Mouse (Mus musculus): Measurements from ENCODE around the gene Appl2. TPM values are rescaled to one million over a fixed set of nuclear protein-coding genes. Genes with fewer than 3 reads are reported as not detected.

Appl2 gene
- polyA plus RNA-seq, 1 experiment from 2014 or later = 25.2 TPM

DNA sequence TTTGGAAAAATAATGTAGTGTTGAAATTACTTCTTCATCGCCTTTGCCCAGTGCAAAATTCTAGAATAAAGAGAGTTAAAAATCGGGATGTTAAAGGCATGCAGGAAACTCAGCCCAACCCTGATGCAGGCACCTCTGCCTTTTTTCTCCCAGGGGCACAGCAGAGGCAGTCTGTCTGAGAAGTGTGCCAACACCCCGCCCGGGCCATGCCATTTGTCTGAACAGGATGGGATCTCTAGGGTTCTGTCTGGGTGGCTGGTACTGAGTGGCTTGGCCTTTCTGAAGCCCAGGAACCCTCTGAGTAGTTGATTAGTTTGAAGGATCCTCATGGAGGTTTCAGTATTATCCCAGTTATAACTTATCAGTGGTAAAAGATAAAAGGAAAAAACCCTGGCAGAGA is 20.3 kb downstream of the Appl2 start:
- no peaks in the 10 kb centered on the region for H3K4me1 ChIP-seq (ENCODE audit: control insufficient read depth, insufficient read depth, low read length)
- H3K27ac ChIP-seq (ENCODE audit: low read depth, low read length) = no peak overlapping the region
- 79% methylated on average over 4 of the region's 4 CpGs for WGBS (ENCODE audit: insufficient replicate concordance)
- no peak for ATAC-seq (replicated peaks; ENCODE audit: insufficient number of reproducible peaks, low FRiP score, low TSS enrichment)
- no peak overlapping the region for H3K4me3 ChIP-seq (ENCODE audit: low read depth, low read length)
- no peaks in the 10 kb centered on the region for H3K9me3 ChIP-seq (replicated peaks; ENCODE audit: control insufficient read depth, low read length)
- no peak overlapping the region for H3K9ac ChIP-seq (ENCODE audit: low read depth, low read length)
- H3K4me2 ChIP-seq = no peak overlapping the region
- H3K27me3 ChIP-seq (ENCODE audit: control insufficient read depth, insufficient read depth, low read length) = no peaks in the 10 kb centered on the region
- peaks cover 2% of the 10 kb centered on the region; the same call in 1 of the 2 replicates for H3K36me3 ChIP-seq (ENCODE audit: control insufficient read depth, insufficient read depth, low read length)

DNA sequence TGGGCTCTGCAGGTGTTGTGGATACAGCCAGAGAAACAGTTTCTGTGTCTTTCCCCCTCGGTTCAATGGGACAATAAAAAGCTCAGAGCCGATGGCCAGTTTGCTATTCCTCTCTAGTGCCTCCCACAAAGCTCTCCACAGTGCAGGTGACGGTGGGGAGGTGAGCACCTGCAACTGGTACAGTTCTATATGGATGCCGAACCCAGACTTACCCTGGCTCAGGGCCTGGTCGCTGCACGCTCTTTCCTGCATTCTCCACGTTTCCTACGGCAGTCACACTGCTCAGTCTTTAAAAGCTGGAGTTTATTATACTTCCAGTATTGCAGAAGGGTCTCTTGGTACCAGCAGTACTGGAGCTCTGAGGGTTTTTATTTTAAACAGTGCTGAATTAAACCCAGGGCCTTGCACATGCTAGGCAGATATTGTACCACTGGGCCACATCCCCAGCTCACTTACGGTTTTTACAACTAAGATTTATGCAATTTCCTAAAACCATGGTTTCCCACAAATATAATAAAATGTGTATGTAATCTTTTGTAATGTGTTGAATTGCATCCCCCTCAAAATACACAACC is 21.3 kb downstream of the Appl2 start:
- 92% methylated on average over 9 of the region's 9 CpGs for WGBS (ENCODE audit: insufficient replicate concordance)
- Histone ChIP-seq H3K4me1 (ENCODE audit: control insufficient read depth, insufficient read depth, low read length) (no peaks in the 10 kb centered on the region), H3K27me3 (ENCODE audit: control insufficient read depth, insufficient read depth, low read length) (no peaks in the 10 kb centered on the region), H3K9me3 (replicated peaks; ENCODE audit: control insufficient read depth, low read length) (no peaks in the 10 kb centered on the region), H3K36me3 (ENCODE audit: control insufficient read depth, insufficient read depth, low read length) (peaks cover 2% of the 10 kb centered on the region; the same call in 1 of the 2 replicates), H3K27ac (ENCODE audit: low read depth, low read length) (no peak overlapping the region), H3K4me3 (ENCODE audit: low read depth, low read length) (no peak overlapping the region), H3K9ac (ENCODE audit: low read depth, low read length) (no peak overlapping the region), H3K4me2 (no peak overlapping the region)
- ATAC-seq (replicated peaks; ENCODE audit: insufficient number of reproducible peaks, low FRiP score, low TSS enrichment) = no peak

DNA sequence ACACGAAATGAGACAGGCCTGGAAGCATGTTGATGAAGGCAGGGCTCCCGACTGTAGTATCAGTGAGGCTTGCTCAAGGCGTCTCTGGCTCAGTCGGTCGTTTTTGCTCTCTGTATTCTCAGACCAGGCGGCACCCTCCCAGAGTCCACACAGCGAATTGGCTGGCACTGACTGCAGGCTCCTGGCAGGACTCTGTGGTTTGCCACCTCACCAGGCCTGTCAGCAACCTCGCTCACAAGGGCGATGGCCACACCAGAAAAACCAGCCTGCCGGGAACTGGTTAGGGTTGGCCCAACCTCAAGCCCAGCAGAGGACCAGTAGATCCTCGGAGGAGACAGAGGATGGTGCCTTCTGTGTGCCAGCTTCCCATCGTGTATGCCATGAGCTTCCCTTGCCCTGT is 23.7 kb downstream of the Appl2 start:
- 91% methylated on average over 12 of the region's 12 CpGs for WGBS (ENCODE audit: insufficient replicate concordance)

DNA sequence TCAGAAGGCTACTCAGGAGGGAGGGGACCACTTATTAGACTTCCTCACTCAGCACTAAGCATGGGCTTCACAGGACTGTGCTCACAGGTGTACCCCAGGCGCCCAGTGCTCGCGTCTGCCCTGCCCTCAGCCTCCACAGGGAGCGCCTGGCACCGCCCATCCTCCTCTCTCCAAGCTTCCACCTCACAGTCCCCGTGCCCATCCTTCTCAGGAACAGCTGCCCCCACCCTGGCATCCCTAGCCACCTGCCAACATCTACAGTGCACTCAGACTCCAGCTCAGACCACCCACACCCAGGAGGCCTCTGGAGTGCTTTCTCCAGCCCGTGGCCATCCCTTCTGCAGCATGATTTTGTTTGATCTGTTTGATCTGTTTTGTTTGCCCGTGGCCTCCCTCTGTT is 24.5 kb downstream of the Appl2 start:
- H3K4me3 ChIP-seq (ENCODE audit: low read depth, low read length) = no peak overlapping the region
- H3K4me1 ChIP-seq (ENCODE audit: control insufficient read depth, insufficient read depth, low read length) = no peaks in the 10 kb centered on the region
- 84% methylated on average over 8 of the region's 8 CpGs for WGBS (ENCODE audit: insufficient replicate concordance)
- no peak for ATAC-seq (replicated peaks; ENCODE audit: insufficient number of reproducible peaks, low FRiP score, low TSS enrichment)
- H3K9ac ChIP-seq (ENCODE audit: low read depth, low read length) = no peak overlapping the region
- no peak overlapping the region for H3K27ac ChIP-seq (ENCODE audit: low read depth, low read length)
- no peaks in the 10 kb centered on the region; the same call in 1 of the 2 replicates for H3K36me3 ChIP-seq (ENCODE audit: control insufficient read depth, insufficient read depth, low read length)
- H3K9me3 ChIP-seq (replicated peaks; ENCODE audit: control insufficient read depth, low read length) = no peaks in the 10 kb centered on the region
- no peak overlapping the region for H3K4me2 ChIP-seq
- H3K27me3 ChIP-seq (ENCODE audit: control insufficient read depth, insufficient read depth, low read length) = no peaks in the 10 kb centered on the region

More for the DNA sequence above, 23.7 kb downstream of the Appl2 start:
- Histone ChIP-seq H3K9ac (ENCODE audit: low read depth, low read length) (no peak overlapping the region), H3K4me3 (ENCODE audit: low read depth, low read length) (no peak overlapping the region), H3K9me3 (replicated peaks; ENCODE audit: control insufficient read depth, low read length) (no peaks in the 10 kb centered on the region), H3K4me2 (no peak overlapping the region), H3K27me3 (ENCODE audit: control insufficient read depth, insufficient read depth, low read length) (no peaks in the 10 kb centered on the region), H3K4me1 (ENCODE audit: control insufficient read depth, insufficient read depth, low read length) (no peaks in the 10 kb centered on the region), H3K27ac (ENCODE audit: low read depth, low read length) (no peak overlapping the region), H3K36me3 (ENCODE audit: control insufficient read depth, insufficient read depth, low read length) (peaks cover 2% of the 10 kb centered on the region; the same call in 1 of the 2 replicates)
- no peak for ATAC-seq (replicated peaks; ENCODE audit: insufficient number of reproducible peaks, low FRiP score, low TSS enrichment)

DNA sequence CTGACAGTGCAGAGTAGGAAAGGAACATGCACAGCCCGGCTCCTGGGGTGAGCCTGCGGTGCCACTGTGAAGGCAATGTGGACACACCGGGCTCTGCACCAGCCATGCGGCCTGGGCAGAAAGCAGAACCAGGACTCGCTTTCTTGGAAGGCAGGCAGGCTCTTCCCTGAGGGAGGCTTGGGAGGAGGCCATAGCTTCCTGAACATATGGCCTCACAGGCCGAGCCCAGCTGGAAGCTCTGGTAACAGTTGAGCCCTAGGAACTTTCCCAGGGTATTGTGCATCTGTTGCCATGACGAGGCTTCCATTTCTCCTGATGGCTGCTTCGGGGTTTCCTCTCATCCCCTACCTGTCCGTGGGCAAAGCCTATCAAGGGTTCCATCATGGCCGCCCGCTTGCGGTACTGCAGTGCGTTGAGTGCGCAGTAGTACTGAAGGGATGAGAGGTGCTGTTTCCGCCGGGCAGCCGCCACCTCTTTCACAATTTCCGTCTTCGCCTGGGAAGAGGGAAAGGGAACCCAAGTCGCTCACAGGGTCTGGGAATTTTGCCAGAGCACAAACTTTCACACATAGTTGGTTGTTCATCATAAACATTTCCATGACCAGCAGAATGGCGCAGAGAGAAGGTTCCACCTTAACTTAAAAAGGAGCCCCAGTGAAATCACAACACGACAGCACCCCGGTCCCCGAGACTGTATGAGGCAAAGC is 28.0 kb downstream of the Appl2 start:
- WGBS (ENCODE audit: insufficient replicate concordance) = 88% methylated on average over 24 of the region's 24 CpGs
- no peak overlapping the region for H3K4me2 ChIP-seq
- no peaks in the 10 kb centered on the region for H3K27me3 ChIP-seq (ENCODE audit: control insufficient read depth, insufficient read depth, low read length)
- no peak overlapping the region for H3K27ac ChIP-seq (ENCODE audit: low read depth, low read length)
- H3K4me1 ChIP-seq (ENCODE audit: control insufficient read depth, insufficient read depth, low read length) = peaks cover 3% of the 10 kb centered on the region; the same call in 1 of the 2 replicates
- no peak overlapping the region for H3K4me3 ChIP-seq (ENCODE audit: low read depth, low read length)
- H3K9ac ChIP-seq (ENCODE audit: low read depth, low read length) = no peak overlapping the region
- H3K9me3 ChIP-seq (replicated peaks; ENCODE audit: control insufficient read depth, low read length) = no peaks in the 10 kb centered on the region
- no peaks in the 10 kb centered on the region; the same call in 1 of the 2 replicates for H3K36me3 ChIP-seq (ENCODE audit: control insufficient read depth, insufficient read depth, low read length)
- no peak for ATAC-seq (replicated peaks; ENCODE audit: insufficient number of reproducible peaks, low FRiP score, low TSS enrichment)

DNA sequence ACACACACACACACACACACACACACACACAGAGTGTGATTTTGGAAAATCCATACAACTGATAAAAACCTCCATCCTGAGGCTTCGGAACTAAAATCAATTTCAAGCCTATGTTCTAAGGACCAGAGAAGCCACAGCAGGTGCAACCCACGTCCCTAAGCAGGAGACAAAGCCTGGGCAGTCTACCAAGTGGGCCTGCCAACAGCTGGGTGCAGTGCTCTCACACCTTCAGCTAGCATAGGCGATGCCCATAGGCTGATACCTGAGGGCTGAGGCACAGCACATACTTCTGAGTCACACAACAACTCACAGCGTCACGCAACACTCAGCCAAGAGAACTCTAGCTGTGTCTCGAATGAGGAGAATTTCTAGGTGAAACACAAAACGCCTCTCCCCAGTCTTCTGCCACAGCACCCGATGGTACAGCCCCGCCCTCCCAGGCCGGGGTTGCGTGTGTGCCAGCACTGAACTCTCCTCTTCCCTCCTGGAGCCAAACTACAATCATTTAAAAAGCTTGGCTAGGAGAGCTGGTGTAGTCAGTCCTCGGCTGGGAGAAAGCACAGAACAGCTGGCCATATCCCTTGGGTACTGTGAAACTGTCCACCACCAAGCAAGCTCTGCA is 29.6 kb downstream of the Appl2 start:
- 84% methylated on average over 12 of the region's 12 CpGs for WGBS (ENCODE audit: insufficient replicate concordance)
- no peaks in the 10 kb centered on the region for H3K27me3 ChIP-seq (ENCODE audit: control insufficient read depth, insufficient read depth, low read length)
- H3K27ac ChIP-seq (ENCODE audit: low read depth, low read length) = no peak overlapping the region
- H3K9ac ChIP-seq (ENCODE audit: low read depth, low read length) = no peak overlapping the region
- no peak overlapping the region for H3K4me3 ChIP-seq (ENCODE audit: low read depth, low read length)
- H3K4me2 ChIP-seq = no peak overlapping the region
- H3K4me1 ChIP-seq (ENCODE audit: control insufficient read depth, insufficient read depth, low read length) = peaks cover 9% of the 10 kb centered on the region; the same call in 1 of the 2 replicates
- H3K9me3 ChIP-seq (replicated peaks; ENCODE audit: control insufficient read depth, low read length) = no peaks in the 10 kb centered on the region
- H3K36me3 ChIP-seq (ENCODE audit: control insufficient read depth, insufficient read depth, low read length) = no peaks in the 10 kb centered on the region; the same call in 1 of the 2 replicates
- no peak for ATAC-seq (replicated peaks; ENCODE audit: insufficient number of reproducible peaks, low FRiP score, low TSS enrichment)

DNA sequence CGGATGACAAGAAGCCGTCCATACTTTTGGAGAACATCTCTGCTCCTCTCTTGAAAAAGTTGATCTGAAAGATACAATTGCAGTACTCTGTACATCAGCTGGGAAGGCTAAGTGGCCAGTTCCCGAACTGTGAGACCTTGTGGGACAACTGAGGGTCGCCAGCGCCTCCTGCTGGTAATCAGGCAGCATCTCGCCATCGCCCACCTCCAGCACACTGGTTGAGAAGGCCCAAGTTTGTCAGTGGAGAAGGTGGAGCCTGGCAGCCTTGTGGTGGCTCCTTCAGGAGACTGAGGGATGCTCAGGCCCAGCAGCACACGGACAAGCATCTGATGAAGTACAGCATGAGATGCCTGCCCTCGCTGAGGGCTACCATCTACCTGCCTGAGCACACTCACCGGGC is 31.2 kb downstream of the Appl2 start:
- 59% methylated on average over 10 of the region's 10 CpGs for WGBS (ENCODE audit: insufficient replicate concordance)
- Histone ChIP-seq H3K27ac (ENCODE audit: low read depth, low read length) (no peak overlapping the region), H3K9me3 (replicated peaks; ENCODE audit: control insufficient read depth, low read length) (no peaks in the 10 kb centered on the region), H3K27me3 (ENCODE audit: control insufficient read depth, insufficient read depth, low read length) (no peaks in the 10 kb centered on the region), H3K4me1 (ENCODE audit: control insufficient read depth, insufficient read depth, low read length) (peaks cover 9% of the 10 kb centered on the region; the same call in 1 of the 2 replicates), H3K4me2 (no peak overlapping the region), H3K9ac (ENCODE audit: low read depth, low read length) (no peak overlapping the region), H3K36me3 (ENCODE audit: control insufficient read depth, insufficient read depth, low read length) (peaks cover 3% of the 10 kb centered on the region; the same call in 1 of the 2 replicates), H3K4me3 (ENCODE audit: low read depth, low read length) (no peak overlapping the region)
- no peak for ATAC-seq (replicated peaks; ENCODE audit: insufficient number of reproducible peaks, low FRiP score, low TSS enrichment)

DNA sequence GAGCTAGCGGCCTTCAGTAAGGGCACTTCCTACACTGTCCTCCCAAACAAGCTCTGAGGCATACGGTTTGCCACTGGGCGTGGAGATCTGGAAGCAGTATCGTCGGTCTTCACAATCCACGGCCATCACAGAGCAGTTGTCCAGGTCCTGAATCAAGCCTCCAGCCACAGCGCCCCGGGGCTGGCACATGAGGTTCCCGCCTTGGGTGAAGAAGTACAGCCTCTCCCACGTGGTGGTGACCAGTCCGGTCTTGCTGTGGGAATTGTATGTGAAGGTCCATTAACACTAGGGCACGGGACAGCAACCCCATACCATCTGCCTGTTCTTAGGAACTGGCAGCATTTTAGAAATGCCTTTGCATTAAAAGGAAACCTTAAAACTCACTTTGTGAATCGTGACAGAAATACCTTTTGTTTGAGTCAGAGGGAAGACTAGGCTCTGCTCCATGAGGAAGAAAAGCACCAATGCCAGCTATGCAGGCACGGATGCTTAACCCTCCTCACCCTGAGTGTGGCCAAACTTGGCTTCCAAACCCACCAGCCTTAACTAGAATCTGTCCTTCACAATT is 35.8 kb downstream of the Appl2 start:
- no peak for ATAC-seq (replicated peaks; ENCODE audit: insufficient number of reproducible peaks, low FRiP score, low TSS enrichment)
- Histone ChIP-seq H3K9ac (ENCODE audit: low read depth, low read length) (no peak overlapping the region), H3K9me3 (replicated peaks; ENCODE audit: control insufficient read depth, low read length) (no peaks in the 10 kb centered on the region), H3K4me1 (ENCODE audit: control insufficient read depth, insufficient read depth, low read length) (peaks cover 6% of the 10 kb centered on the region; the same call in 1 of the 2 replicates), H3K27ac (ENCODE audit: low read depth, low read length) (no peak overlapping the region), H3K4me2 (no peak overlapping the region), H3K36me3 (ENCODE audit: control insufficient read depth, insufficient read depth, low read length) (peaks cover 14% of the 10 kb centered on the region; the same call in 1 of the 2 replicates), H3K27me3 (ENCODE audit: control insufficient read depth, insufficient read depth, low read length) (no peaks in the 10 kb centered on the region), H3K4me3 (ENCODE audit: low read depth, low read length) (no peak overlapping the region)
- WGBS (ENCODE audit: insufficient replicate concordance) = 88% methylated on average over 14 of the region's 14 CpGs

Data from heart, embryonic 11.5 days (tissue).